Mouse (Mus musculus) stomach, postnatal 0 days (tissue): ENCODE measurements around the gene Ndufaf2.

Experiments
- CTCF ChIP-seq: IDR thresholded peaks from 2 replicates; pipeline ENCODE4 v1.5.1; 2016; ENCODE audit warnings: antibody characterized with exemption, low read depth, mild to moderate bottlenecking, moderate library complexity
- EP300 ChIP-seq: optimal IDR thresholded peaks from 2 replicates; pipeline ENCODE3; 2016; ENCODE audit warnings: antibody characterized with exemption

DNA sequence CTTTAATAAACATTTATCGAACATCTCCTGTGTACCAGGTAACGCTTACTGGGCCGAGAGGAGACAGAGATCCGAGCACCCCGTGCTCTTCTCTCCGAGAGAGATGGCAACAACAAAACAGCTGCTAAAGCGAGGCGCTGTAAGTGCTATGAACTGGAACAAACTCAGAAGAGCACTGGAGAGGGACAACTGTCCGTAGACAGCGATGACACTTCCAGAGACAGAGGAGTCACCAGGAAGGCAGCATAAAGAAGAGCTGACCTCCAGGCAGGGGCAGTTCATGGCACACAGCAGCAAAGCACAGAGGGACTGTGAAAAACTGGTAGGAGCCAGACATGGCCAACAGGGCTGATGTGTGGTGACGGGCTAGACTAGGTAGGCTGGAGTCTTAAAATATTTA, 34.3 kb downstream of the Ndufaf2 start:
- TF ChIP-seq CTCF (no peak), EP300 (no peak)
